Mouse (Mus musculus) lung, embryonic 16.5 days (tissue): ENCODE results near the gene Pcsk1n. TPM values are rescaled to one million over a fixed set of nuclear protein-coding genes. Genes with fewer than 3 reads are reported as not detected.
A peak's percentile ranks its signal among the peaks of the same experiment; 100 is the strongest.

Source experiments
- ATAC-seq: fragments of 200-750 bp; cut with Nextera tagmentation; 2 replicates; pipeline ENCODE4 v1.8.0; 2017; ENCODE audit warnings: low read depth, mild to moderate bottlenecking, moderate library complexity
- H3K27ac ChIP-seq: fragments of 300-500 bp; sonication (generic); 2 replicates; pipeline ENCODE4 v1.5.1; 2014; ENCODE audit warnings: mild to moderate bottlenecking, control low read depth, low read length
- H3K27me3 ChIP-seq: fragments of 300-500 bp; sonication (generic); 2 replicates; pipeline ENCODE4 v1.6.1; 2014; ENCODE audit warnings: low read depth, low read length, mixed read lengths; ENCODE audit not compliant: control insufficient read depth, insufficient read depth
- H3K36me3 ChIP-seq: fragments of 300-500 bp; sonication (generic); 2 replicates; pipeline ENCODE4 v1.6.1; 2014; ENCODE audit warnings: low read length; ENCODE audit not compliant: control insufficient read depth, insufficient read depth
- H3K4me1 ChIP-seq: fragments of 300-500 bp; sonication (generic); replicated peaks from 2 replicates; pipeline ENCODE4 v1.6.1; 2014; ENCODE audit warnings: low read length, mixed read lengths; ENCODE audit not compliant: control insufficient read depth, insufficient read depth
- H3K4me2 ChIP-seq: fragments of 300-500 bp; sonication (generic); 2 replicates; pipeline ENCODE4 v1.6.1; 2014; ENCODE audit warnings: low read depth, low read length, control low read depth
- H3K4me3 ChIP-seq: fragments of 300-500 bp; sonication (generic); 2 replicates; pipeline ENCODE4 v1.5.1; 2014; ENCODE audit warnings: mild to moderate bottlenecking, low read length, control low read depth
- H3K9ac ChIP-seq: fragments of 300-500 bp; sonication (generic); 2 replicates; pipeline ENCODE4 v1.6.1; 2014; ENCODE audit warnings: low read length, control low read depth
- H3K9me3 ChIP-seq: fragments of 300-500 bp; sonication (generic); 2 replicates; pipeline ENCODE4 v1.6.1; 2016; ENCODE audit warnings: low read length; ENCODE audit not compliant: control insufficient read depth
- WGBS: fragments of 180-500 bp; shearing (Covaris S2); extraction: QIAGEN DNeasy Blood & Tissue Kit; methylation state at CpG from one replicate; pipeline ENCODE4 v1.1.7; 2014; 5-methylcytosine and 5-hydroxymethylcytosine counted together
- polyA plus RNA-seq: library from polyadenylated mRNA; unstranded; fragments of >200 nt; fragmentation: Nextera tagmentation; extraction: Ambion mirVana; gene quantifications from 2 replicates; pipeline ENCODE4 v1.2.1, GENCODE M21; 2015

The Pcsk1n gene
- 0.94 and 1.3 TPM in 2 replicates for polyA plus RNA-seq

DNA sequence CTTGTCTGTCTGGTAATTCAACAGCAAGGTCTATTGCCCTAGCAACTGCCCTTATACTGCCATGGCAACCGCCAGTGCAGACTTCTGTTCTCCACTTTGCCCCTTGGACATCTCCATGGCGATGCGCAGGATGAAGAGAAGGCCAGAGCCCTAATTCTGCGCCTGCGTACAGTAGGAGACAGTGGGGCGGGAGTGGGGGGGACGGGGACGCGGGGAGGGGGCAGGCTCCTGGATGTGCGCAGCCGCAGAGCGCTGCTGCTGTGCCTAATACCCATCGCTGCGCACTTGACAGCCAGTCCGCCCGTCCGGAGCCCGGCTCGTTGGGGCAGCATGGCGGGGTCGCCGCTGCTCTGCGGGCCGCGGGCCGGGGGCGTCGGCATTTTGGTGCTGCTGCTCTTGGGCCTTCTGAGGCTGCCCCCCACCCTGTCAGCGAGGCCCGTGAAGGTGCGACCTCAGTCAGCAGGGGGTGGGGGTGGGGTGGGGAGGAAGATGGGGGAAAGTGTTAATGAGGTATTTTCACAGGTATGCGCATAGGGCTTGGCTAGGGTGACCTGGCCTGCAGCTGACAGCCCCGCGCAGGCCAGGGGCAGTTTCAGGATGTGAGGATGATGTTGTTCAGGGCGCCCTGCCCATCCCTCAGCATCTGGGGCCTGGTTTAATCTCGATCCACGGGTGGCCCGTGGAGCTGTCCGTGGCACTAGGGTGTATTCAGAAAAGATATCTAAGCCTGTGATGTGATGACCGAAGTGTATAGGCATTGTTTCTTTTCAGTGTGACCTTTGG lies at the start of gene Pcsk1n:
Gene Pcsk1n (plus strand): TSS at position 222 of the 783 bp plus-strand sequence.
- WGBS, result 14% methylated on average over 25 of the region's 40 CpGs
- ATAC-seq, result no peak
- H3K27ac ChIP-seq, result no peak within 1 kb of the TSS
- peaks cover 48% of the 10 kb centered on the region for H3K27me3 ChIP-seq
- H3K9me3 ChIP-seq, result no peaks in the 10 kb centered on the region
- H3K4me3 ChIP-seq, result no peak within 1 kb of the TSS
- no peak within 1 kb of the TSS for H3K9ac ChIP-seq
- H3K36me3 ChIP-seq, result no peaks in the 10 kb centered on the region
- peaks cover 4% of the 10 kb centered on the region; the same call in 1 of the 2 replicates for H3K4me1 ChIP-seq
- H3K4me2 ChIP-seq, result 0 out of 2 replicates have a peak within 1 kb of the TSS, but pooled peaks have one; percentile 18

DNA sequence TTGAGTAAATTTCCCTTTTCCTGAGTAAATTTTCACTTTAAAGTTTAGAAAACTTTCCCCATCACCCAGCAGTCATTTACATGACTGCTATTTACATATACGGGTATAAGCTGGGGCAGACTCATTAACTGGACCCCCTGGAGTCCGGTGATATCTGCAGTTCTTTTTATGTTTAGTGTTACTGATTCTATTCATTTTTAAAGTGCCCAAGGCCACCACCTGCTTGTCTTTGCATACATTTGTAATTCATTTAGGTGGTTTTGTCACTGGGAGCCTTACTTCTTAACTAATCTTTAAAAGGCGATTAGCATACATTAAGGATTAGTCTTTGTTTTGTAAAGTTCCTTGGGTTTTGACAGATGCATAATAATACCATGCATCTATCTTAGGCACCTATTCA lies 49.8 kb upstream of the Pcsk1n start:
- ATAC-seq, result no peak
- WGBS, result 57% methylated on average over 3 of the region's 3 CpGs
- no peaks in the 10 kb centered on the region for H3K27me3 ChIP-seq
- no peak overlapping the region for H3K27ac ChIP-seq
- no peak overlapping the region for H3K9ac ChIP-seq
- H3K4me1 ChIP-seq, result no peaks in the 10 kb centered on the region
- H3K36me3 ChIP-seq, result 0 out of 2 replicates have a peak, but pooled peaks cover 4% of the 10 kb centered on the region
- H3K4me3 ChIP-seq, result no peak overlapping the region
- H3K9me3 ChIP-seq, result no peaks in the 10 kb centered on the region
- H3K4me2 ChIP-seq, result no peak overlapping the region

DNA sequence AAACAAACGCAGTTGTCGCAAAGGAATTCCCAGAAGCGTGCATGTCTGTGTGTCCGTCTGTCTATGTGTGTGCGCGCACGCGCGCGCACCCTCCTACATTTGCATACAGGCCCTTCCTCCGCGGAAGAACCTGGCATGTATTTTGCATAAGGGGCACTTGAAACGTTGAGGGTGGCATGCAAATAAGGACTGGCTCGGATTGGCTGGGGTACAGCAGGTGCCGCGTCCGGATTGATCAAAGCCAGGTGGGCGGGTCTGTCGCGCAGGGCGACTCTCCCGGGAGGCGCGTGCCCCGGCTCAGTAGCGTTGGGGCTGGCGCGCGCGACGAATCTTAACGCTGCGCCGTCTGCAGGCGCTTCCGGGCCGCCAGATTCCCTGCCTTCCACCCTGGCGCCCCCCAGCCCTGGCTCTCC lies 41.6 kb upstream of the Pcsk1n start, which contains the start of gene Pim2:
Gene Pim2 (plus strand): TSS at position 256 of the 413 bp plus-strand sequence.
- 12% methylated on average over 31 of the region's 38 CpGs for WGBS
- H3K36me3 ChIP-seq, result no peaks in the 10 kb centered on the region
- H3K4me2 ChIP-seq, result peak within 1 kb of the TSS; percentile 83
- H3K9ac ChIP-seq, result peak within 1 kb of the TSS; percentile 66
- peak; percentile 89 for ATAC-seq
- H3K4me1 ChIP-seq, result no peaks in the 10 kb centered on the region
- no peaks in the 10 kb centered on the region for H3K9me3 ChIP-seq
- H3K27ac ChIP-seq, result no peak within 1 kb of the TSS
- H3K4me3 ChIP-seq, result peak within 1 kb of the TSS; percentile 55
- no peaks in the 10 kb centered on the region for H3K27me3 ChIP-seq

DNA sequence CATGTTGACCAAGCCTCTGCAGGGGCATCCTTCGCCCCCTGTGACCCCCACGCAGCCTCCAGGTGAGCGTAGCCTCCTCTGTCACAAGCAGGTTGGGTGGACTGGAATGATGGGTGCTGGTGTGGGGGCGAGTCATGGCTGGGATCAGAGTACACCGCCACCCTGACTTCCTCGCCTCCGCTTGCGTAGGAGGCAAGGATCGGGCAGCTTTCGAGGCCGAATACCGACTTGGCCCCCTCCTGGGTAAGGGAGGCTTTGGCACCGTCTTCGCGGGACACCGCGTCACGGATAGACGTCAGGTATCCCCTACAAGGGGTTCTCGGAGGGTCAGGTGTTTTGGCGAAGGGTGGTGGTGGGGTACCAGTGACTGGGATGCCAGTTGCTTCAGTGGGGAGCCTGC lies 41.1 kb upstream of the Pcsk1n start:
- peak overlapping the region; percentile 66 for H3K9ac ChIP-seq
- H3K27me3 ChIP-seq, result no peaks in the 10 kb centered on the region
- no peaks in the 10 kb centered on the region for H3K9me3 ChIP-seq
- H3K4me2 ChIP-seq, result peak overlapping the region; percentile 83
- peak overlapping the region; percentile 55 for H3K4me3 ChIP-seq
- WGBS, result 6% methylated on average over 21 of the region's 21 CpGs
- H3K27ac ChIP-seq, result no peak overlapping the region
- no peaks in the 10 kb centered on the region for H3K36me3 ChIP-seq
- H3K4me1 ChIP-seq, result no peaks in the 10 kb centered on the region
- peak; percentile 24 for ATAC-seq

- no peak overlapping the region for H3K9ac ChIP-seq
- H3K36me3 ChIP-seq, result no peaks in the 10 kb centered on the region
- H3K9me3 ChIP-seq, result no peaks in the 10 kb centered on the region
- H3K4me2 ChIP-seq, result peak overlapping the region; percentile 39
- peak; percentile 23; the same call in 1 of the 2 replicates for ATAC-seq
- H3K4me3 ChIP-seq, result no peak overlapping the region
- H3K27me3 ChIP-seq, result no peaks in the 10 kb centered on the region
- no peak overlapping the region for H3K27ac ChIP-seq
- no peaks in the 10 kb centered on the region for H3K4me1 ChIP-seq
- WGBS, result 15% methylated on average over 11 of the region's 11 CpGs
Measured at GRCm38 (mm10) chrX:7879819-7880218, 39.8 kb upstream of the Pcsk1n start.

- peak; percentile 95 for ATAC-seq
- peak within 1 kb of the TSS; percentile 55 for H3K9ac ChIP-seq
- H3K4me2 ChIP-seq, result peak within 1 kb of the TSS; percentile 44
- WGBS, result 17% methylated on average over 47 of the region's 49 CpGs
- H3K9me3 ChIP-seq, result no peaks in the 10 kb centered on the region
- H3K4me3 ChIP-seq, result peak within 1 kb of the TSS; percentile 68
- H3K27me3 ChIP-seq, result no peaks in the 10 kb centered on the region
- H3K27ac ChIP-seq, result peak within 1 kb of the TSS; percentile 76
- no peaks in the 10 kb centered on the region; the same call in 1 of the 2 replicates for H3K36me3 ChIP-seq
- H3K4me1 ChIP-seq, result no peaks in the 10 kb centered on the region
Measured at GRCm38 (mm10) chrX:7883841-7884567, 35.6 kb upstream of the Pcsk1n start, which contains the start of gene Slc35a2. Gene Slc35a2, plus strand, starts transcription at chrX:7884028.

GRCm38 (mm10) chrX:7898211-7898610 lies 21.4 kb upstream of the Pcsk1n start:
- no peak for ATAC-seq
- Histone ChIP-seq H3K4me1 (peaks cover 7% of the 10 kb centered on the region; the same call in 1 of the 2 replicates), H3K4me2 (peak overlapping the region; percentile 64), H3K27ac (0 out of 2 replicates have a peak overlapping the region, but pooled peaks have one; percentile 17), H3K36me3 (0 out of 2 replicates have a peak, but pooled peaks cover 4% of the 10 kb centered on the region), H3K4me3 (peak overlapping the region; percentile 68), H3K9me3 (no peaks in the 10 kb centered on the region), H3K27me3 (no peaks in the 10 kb centered on the region), H3K9ac (peak overlapping the region; percentile 48)
- 28% methylated on average over 13 of the region's 13 CpGs for WGBS

- ATAC-seq, result peak; percentile 99
- WGBS, result 14% methylated on average over 49 of the region's 62 CpGs
- peaks cover 7% of the 10 kb centered on the region; the same call in 1 of the 2 replicates for H3K4me1 ChIP-seq
- no peaks in the 10 kb centered on the region for H3K9me3 ChIP-seq
- H3K27ac ChIP-seq, result peak within 1 kb of the TSS; percentile 79
- no peaks in the 10 kb centered on the region for H3K27me3 ChIP-seq
- peak within 1 kb of the TSS; percentile 68 for H3K4me3 ChIP-seq
- H3K4me2 ChIP-seq, result peak within 1 kb of the TSS; percentile 64
- H3K36me3 ChIP-seq, result 0 out of 2 replicates have a peak, but pooled peaks cover 2% of the 10 kb centered on the region
- peak within 1 kb of the TSS; percentile 79 for H3K9ac ChIP-seq
Measured at GRCm38 (mm10) chrX:7898880-7899874, 20.4 kb upstream of the Pcsk1n start, which contains the start of the genes Pqbp1 and Timm17b. Gene Pqbp1, minus strand, starts transcription at chrX:7899269. Gene Timm17b, plus strand, starts transcription at chrX:7899357.
